Mouse (Mus musculus) adrenal gland, postnatal 10 days (tissue): ENCODE results near the gene Dbnl. TPM values are rescaled to one million over a fixed set of nuclear protein-coding genes. Genes with fewer than 3 reads are reported as not detected.

Experiments used
- DNase-seq: peaks from one replicate; pipeline ENCODE4 v3.0.0; 2021; ENCODE audit warnings: mixed read lengths
- long read RNA-seq, 2 experiments: library from polyadenylated mRNA; stranded (forward); transcript quantifications; one replicate each; pipeline ENCODE4 v2.0.0; 2021
- total RNA-seq, 2 experiments: library from RNA; stranded (reverse); gene quantifications; 2 replicates each; pipeline ENCODE4 v1.2.3; 2021

The Dbnl gene
- 10 to 100 TPM; 51.5 to 57.5 TPM for total RNA-seq
- long read RNA-seq, experiment 1, transcript Dbnl-203 (13 exons, 2,001 nt) = major isoform, 57 of 105 reads
- long read RNA-seq, experiment 1, transcript Dbnl-202 (13 exons, 2,295 nt) = minor isoform, 29 of 105 reads
- long read RNA-seq, experiment 1, transcript Dbnl-201 (13 exons, 1,638 nt) = minor isoform, 7 of 105 reads
- long read RNA-seq, experiment 1, partial matches to known transcripts = 3 of 105 reads
- long read RNA-seq, experiment 1, other reads (novel, unspliced or antisense) = 9 of 105 reads
- long read RNA-seq, experiment 2, transcript Dbnl-201 (13 exons, 1,638 nt) = minor isoform, 12 of 74 reads
- long read RNA-seq, experiment 2, transcript Dbnl-203 (13 exons, 2,001 nt) = major isoform, 39 of 74 reads
- long read RNA-seq, experiment 2, transcript Dbnl-202 (13 exons, 2,295 nt) = minor isoform, 15 of 74 reads
- long read RNA-seq, experiment 2, partial matches to known transcripts = 1 of 74 reads
- long read RNA-seq, experiment 2, other reads (novel, unspliced or antisense) = 7 of 74 reads

DNA sequence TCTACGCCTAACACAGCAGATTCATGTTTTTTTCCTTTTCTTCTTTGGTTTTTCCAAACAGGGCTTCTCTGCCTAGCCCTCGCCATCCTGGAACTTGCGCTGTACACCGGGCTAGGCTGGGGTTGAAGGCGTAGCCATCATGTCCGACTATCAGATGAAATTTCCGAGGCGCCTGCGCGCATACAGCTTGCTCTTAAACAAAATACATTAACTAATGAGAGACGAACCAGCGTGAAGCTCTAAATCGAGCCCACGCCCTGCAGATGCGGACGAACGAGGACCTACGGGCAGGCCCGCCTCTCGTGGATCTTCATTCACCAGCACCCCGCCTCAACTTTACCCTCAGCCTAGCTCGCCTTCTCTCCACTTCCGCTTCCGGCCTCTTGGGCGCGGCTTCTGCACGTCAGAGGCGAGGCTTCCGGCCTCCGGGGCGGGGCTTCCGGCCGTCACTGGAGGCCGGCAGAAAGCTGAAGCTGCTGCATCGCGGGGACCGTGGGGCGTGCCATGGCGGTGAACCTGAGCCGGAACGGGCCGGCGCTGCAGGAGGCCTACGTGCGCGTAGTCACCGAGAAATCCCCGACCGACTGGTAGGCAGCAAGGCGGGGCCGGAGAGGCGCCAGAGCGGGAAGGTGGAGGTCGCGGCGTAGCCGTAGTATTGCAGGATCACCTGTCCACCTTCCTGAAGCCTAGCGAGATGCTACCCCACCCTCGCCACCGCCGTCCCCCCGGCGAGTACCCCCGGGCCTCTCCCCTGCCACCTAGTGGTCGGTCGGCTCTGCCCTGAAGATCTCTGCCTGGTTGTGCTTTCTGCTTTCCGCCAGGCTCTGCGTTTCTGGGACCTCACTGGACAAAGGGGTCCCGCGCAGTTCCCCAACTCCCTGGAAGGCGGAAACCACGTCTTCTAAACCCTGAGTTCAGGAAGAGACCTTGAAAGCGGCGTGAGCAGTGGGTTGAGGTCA lies at the start of gene Dbnl:
Gene Dbnl (plus strand): TSS at position 433 of the 959 bp plus-strand sequence.
- peak; percentile 98 for DNase-seq

DNA sequence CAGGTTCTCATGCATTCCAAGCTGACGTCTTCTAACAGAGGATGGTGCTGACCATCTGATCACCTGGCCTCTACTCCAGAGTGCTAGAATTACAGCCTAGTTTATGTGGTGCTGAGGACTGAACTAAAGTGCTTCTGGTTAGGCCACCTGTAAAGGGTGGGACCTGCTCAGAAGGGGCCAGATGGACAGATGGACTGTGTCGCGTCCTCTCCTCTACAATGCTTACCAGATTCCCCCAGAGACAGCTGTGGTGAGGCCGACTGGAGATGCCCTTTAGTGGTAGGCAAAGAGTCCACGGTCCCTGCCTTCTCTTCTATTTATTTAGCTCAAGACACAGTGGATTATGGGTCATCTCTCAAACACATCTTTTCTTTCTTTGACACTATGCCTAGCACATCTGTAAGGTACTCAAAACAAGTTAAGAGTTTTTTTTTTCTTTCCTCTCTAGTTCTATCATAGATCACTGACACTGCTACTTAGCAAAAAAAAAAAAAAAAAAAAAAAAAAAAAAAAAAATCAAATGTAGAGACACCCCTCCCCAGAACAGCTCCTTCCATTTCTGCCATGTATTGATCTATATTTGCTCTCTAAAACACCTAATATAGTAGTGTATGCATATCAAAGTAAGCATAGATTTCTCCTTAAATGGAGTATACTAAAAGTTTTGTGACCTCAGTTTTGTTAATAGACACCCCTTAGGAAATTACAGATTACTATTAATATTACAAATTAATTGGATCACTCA lies 49.2 kb upstream of the Dbnl start:
- DNase-seq = no peak

DNA sequence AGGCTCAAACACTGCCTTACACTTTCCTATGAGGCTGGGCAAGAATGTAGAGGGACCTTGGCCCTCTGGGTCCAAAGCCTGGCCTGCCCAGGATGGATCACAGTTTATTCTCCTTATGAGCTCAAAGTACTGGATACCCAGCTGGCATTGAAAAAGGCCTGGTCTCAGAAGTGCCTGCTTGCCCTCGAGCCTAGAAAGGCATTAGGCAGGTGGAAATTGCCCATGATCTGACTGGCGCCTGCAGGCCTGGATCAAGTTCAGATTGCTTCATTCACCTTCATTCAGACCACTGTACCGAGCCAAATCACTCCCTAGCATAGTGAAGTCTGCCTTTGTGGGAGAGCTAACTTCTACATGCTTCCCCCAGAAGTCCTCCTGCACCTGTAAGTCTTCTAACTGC lies 48.4 kb upstream of the Dbnl start:
- peak; percentile 67 for DNase-seq

DNA sequence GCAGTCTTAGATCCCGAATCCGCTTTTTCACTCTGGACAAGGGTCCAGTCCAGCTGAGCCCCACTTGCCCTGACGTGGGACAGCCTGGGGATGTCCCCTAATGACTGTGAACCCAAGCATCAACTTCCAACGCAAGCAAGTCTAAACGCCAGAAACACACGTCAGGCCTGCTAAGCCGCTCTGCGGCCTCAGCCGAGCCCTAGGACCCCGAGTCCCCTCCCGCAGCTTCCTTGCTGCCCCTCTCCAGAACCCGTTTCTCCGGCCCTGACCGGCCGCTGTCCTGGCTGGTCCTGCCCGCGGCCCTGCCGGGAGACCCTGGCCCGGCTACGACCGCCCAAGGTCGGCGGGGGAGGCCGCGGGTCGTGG lies 47.7 kb upstream of the Dbnl start:
- DNase-seq = no peak

DNA sequence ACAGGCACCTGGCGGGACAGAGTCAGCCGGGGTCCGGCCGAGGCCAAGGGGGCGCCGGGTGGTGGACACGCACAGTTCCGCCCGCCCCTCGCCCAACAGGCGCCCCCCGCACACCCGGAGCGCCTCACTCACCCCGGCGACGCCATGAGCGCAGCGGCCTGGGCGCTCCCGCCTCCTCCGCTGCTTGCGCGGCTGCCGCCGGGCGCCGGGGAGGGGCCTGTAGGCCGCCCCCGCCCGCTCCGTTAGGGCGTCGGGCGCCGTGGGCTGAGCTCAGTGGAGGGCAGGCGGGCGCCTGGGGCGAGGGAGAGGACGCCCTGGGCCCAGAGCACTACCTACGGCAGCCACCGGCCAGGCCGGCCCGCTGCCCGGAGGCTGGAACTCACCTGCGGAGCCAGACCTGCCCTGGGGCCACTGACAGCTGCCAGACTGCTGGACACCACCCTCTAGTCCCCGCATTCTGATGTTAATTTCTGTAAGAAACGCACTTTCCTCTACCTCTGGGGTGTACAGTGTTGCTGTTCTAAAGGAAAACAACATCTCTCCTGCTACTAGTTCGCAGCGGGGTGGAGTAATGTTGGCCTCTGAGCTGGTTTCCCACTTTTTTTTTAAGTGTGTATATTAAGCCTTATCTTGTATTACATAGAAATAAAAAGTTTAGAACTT lies 47.2 kb upstream of the Dbnl start:
- peak; percentile 89 for DNase-seq

- no peak for DNase-seq
Measured at GRCm38 (mm10) chr11:5742106-5742505, 46.2 kb upstream of the Dbnl start.

DNA sequence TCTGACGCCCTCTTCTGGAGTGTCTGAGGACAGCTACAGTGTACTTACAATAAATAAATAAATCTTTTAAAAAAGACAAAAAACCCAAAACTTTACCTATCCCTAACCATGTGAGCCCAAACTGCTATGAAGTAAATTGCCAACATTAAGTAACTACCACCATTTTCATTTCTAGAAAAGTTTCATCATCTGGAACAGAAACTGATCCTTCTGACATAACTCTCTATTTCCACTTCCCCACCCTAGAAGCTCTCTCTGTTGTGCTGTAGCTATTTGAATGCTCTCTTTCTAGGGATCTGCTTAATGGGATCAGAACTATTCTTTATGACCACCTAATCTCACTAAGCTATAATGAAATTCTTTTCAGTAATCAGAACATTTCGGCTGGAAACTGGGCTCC lies 43.3 kb upstream of the Dbnl start:
- DNase-seq = no peak

GRCm38 (mm10) chr11:5753755-5754154 lies 34.5 kb upstream of the Dbnl start:
- no peak for DNase-seq

DNA sequence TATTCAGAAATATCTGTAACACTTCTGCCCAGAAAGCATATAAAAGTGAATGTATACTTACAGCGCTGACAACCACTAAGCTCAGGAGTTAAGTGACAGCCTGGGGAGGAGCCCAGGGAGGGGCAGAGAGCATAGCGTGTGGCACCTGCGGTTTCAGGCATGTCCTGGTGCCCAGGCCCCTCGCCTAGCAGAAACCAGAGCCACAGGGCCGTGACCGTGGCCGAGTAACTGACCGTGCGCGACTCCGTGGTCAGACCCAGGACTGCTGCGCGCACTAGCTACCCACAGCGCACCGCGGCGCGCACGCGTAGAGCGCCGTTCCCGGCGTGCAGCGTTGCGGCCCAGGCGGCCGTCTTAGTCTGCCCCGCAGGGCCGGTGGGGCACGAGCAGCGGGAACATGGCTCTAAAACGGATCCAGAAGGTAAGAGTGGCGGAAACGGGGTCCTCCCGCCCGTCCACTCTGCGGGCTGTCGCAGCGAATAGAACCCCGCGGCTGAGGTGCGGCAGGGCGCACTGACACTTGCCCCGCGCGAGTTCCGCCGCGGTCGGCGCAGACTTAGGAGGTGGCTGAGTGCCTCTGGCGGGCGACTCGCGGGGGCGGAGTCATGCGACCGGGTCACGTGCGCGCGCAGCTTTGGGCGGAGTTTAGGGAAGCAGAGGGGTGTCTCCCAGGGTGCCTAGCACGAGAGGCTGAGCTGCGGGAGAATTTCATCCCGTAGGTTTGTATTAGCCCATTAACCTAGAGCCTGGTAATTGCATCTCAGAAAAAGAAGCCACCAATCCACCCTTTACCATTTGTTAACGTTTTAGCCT lies 26.3 kb upstream of the Dbnl start, which contains the start of gene Urgcp:
Gene Urgcp (minus strand): TSS at position 557 of the 813 bp plus-strand sequence.
- peak; percentile 96 for DNase-seq

- no peak for DNase-seq
Measured at GRCm38 (mm10) chr11:5762633-5762982, 25.7 kb upstream of the Dbnl start.

DNA sequence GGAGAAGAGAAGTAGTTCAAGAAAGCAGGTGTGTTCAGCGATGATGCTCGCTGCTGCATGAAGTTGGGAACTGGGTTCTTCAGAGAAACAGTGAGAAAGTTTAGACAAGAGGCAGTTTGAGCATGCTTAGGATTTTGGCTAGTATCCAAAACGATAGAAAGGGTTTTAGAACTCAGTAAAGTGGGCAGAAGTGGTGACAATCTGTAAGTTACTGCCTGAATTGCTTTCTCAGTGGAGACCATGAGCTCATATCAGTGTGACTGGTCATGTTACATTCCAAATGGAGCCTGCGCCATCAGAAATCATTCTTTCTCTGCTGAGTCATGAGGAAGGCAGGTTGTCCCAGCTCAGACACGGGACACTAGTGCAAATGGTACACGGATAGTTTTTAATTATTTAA lies 22.3 kb upstream of the Dbnl start:
- no peak for DNase-seq

DNA sequence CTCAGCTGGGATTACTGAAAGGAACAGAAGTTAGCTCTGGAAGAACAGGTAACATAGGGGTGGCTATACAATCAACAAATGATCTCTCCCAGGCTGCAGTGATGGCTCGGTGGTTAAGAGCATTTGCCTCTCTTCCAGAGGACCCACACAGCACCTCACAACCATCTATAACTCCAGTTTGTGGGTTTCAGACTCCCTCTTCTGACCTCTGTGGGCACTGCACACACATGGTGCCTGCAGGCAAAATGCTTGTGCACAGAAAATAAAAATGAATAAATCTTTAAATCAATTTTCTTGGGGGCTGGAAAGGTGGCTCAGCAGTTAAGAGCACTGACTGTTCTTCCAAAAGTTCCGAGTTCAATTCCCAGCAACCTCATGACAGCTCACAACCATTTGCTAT lies 9.8 kb upstream of the Dbnl start:
- no peak for DNase-seq

GRCm38 (mm10) chr11:5780035-5780499 lies 8.2 kb upstream of the Dbnl start:
- no peak for DNase-seq

GRCm38 (mm10) chr11:5782199-5782944 lies 5.9 kb upstream of the Dbnl start:
- DNase-seq = no peak

GRCm38 (mm10) chr11:5785732-5786131 lies 2.6 kb upstream of the Dbnl start:
- no peak for DNase-seq

DNA sequence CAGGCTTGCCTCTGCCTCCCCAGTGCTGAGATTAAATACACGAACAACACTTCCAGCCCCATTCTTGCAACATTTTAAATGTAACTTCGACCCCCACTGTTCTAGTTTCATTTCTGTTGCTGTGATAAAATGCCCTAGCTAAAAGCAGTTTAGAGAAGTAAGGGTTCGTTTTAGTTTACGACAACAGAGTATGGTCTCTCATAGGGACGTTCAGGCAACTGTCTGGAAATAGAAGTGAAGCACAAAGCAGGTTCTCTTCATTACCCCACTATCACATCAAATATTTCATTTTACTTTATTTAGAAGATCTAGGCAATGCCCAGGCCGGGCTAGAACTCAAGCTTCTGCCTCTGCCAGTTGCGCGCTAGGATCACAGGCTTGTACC lies 625 bp upstream of the Dbnl start:
- no peak for DNase-seq

- DNase-seq = no peak
Measured at GRCm38 (mm10) chr11:5789071-5789753, 924 bp downstream of the Dbnl start.

- no peak for DNase-seq
Measured at GRCm38 (mm10) chr11:5789754-5790333, 1.6 kb downstream of the Dbnl start.

GRCm38 (mm10) chr11:5790431-5790830 lies 2.1 kb downstream of the Dbnl start:
- no peak for DNase-seq
